Mouse (Mus musculus) heart, adult 18-20 months (tissue): ENCODE measurements around the gene Adamts6. TPM values are rescaled to one million over a fixed set of nuclear protein-coding genes. Genes with fewer than 3 reads are reported as not detected.

ENCODE experiments used
- DNase-seq, 2 experiments: peaks; one replicate each; pipeline ENCODE4 v3.0.0; 2021 to 2022; ENCODE audit warnings: mixed read lengths in 1 of 2
- total RNA-seq, 2 experiments: library from RNA; stranded (reverse); gene quantifications; 2 replicates each; pipeline ENCODE4 v1.2.3; 2021

Gene Adamts6
- total RNA-seq, 2 experiments from 2014 or later = 1.5 to 3.7 TPM

- DNase-seq = no peak
Measured at GRCm38 (mm10) chr13:104516766-104517364, 229.2 kb downstream of the Adamts6 start.

- DNase-seq = no peak
Measured at GRCm38 (mm10) chr13:104517638-104518311, 230.1 kb downstream of the Adamts6 start.

- DNase-seq = peak; percentile 88 to 89
Measured at GRCm38 (mm10) chr13:104518312-104519005, 230.8 kb downstream of the Adamts6 start.

- DNase-seq = no peak
Measured at GRCm38 (mm10) chr13:104519006-104519695, 231.5 kb downstream of the Adamts6 start.

GRCm38 (mm10) chr13:104519981-104520380 is 232.3 kb downstream of the Adamts6 start:
- DNase-seq = no peak

- no peak for DNase-seq
Measured at GRCm38 (mm10) chr13:104520461-104520860, 232.8 kb downstream of the Adamts6 start.

GRCm38 (mm10) chr13:104521532-104521931 is 233.9 kb downstream of the Adamts6 start:
- DNase-seq = no peak

GRCm38 (mm10) chr13:104525656-104526055 is 238.0 kb downstream of the Adamts6 start:
- no peak for DNase-seq

- DNase-seq = no peak
Measured at GRCm38 (mm10) chr13:104529238-104529637, 241.6 kb downstream of the Adamts6 start.

- no peak for DNase-seq
Measured at GRCm38 (mm10) chr13:104531841-104532240, 244.2 kb downstream of the Adamts6 start.

- no peak for DNase-seq
Measured at GRCm38 (mm10) chr13:104532723-104533122, 245.1 kb downstream of the Adamts6 start.

GRCm38 (mm10) chr13:104533806-104534495 is 246.3 kb downstream of the Adamts6 start:
- no peak for DNase-seq

GRCm38 (mm10) chr13:104540861-104541398 is 253.3 kb downstream of the Adamts6 start:
- no peak for DNase-seq

GRCm38 (mm10) chr13:104542123-104542758 is 254.6 kb downstream of the Adamts6 start:
- no peak for DNase-seq

GRCm38 (mm10) chr13:104542759-104543141 is 255.1 kb downstream of the Adamts6 start:
- DNase-seq = no peak

Other genes starting within 250 kb of the Adamts6 start
- gene Nln, start 178.2 kb upstream of the Adamts6 start, total RNA-seq = 10 to 100 TPM; 11.2 to 14.9 TPM
- gene Sgtb, start 178.1 kb upstream of the Adamts6 start, total RNA-seq = under 1 TPM; 0.82 to 0.87 TPM
- gene Trappc13, start 109.4 kb upstream of the Adamts6 start, total RNA-seq = 10 to 100 TPM; 35.3 to 36.1 TPM
- gene Trim23, start 109.0 kb upstream of the Adamts6 start, total RNA-seq = 10 to 100 TPM; 22.4 to 24.5 TPM
- gene Cenpk, start 59.2 kb upstream of the Adamts6 start, total RNA-seq = under 1 TPM in 1 of 2 experiments, not detected in 1; 0.77 TPM
- gene Ppwd1, start 59.0 kb upstream of the Adamts6 start, total RNA-seq = 1 to 10 TPM; 6.2 to 7.1 TPM